Mouse (Mus musculus): ENCODE measurements around the gene Myh9.
"Not testable (repeated sequence)": the region's sequence is repeated elsewhere in the genome, so short reads cannot be mapped to it uniquely, and the experiment has no call there.

DNA sequence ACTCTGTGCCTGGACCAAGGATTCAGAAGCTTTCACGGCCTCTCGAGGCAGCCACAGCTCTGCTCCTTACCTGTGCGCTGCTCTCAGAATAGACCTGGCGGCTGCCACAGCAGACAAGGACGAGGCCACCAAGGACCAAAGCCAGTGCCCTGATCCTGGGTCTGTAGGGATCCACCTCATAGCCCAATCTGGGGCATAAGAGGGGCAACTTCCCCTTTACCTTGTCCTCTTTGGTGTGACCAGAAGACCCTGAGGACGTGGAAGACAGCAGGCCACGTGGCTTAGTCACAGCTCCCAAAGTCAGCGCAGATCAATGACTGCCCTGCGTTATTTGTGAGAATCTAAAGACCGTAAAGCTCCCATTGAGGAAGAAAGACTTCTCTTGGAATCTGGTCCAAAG lies 109.1 kb downstream of the Myh9 start:
- not testable (repeated sequence) for TF ChIP-seq GATA1 (IDR thresholded peaks at IDR 0.05; ENCODE audit: borderline replicate concordance, low read length); FLI1 (IDR thresholded peaks at IDR 0.05; ENCODE audit: low read length)

Measured in megakaryocyte, embryonic 14.5 days (primary cell).